Mouse (Mus musculus) embryonic facial prominence, embryonic 11.5 days (tissue): ENCODE data around the gene Adora2b. TPM values are rescaled to one million over a fixed set of nuclear protein-coding genes. Genes with fewer than 3 reads are reported as not detected.

Experiments used
- ATAC-seq: fragments of 200-750 bp; cut with Nextera tagmentation; replicated peaks from 2 replicates; pipeline ENCODE4 v1.8.0; 2017; ENCODE audit warnings: low read depth; ENCODE audit not compliant: insufficient number of reproducible peaks, low FRiP score, low TSS enrichment
- DNase-seq: peaks from one replicate; pipeline ENCODE4 v3.0.0-alpha.2; 2015; ENCODE audit warnings: low spot score
- H3K27ac ChIP-seq: fragments of 300-500 bp; sonication (generic); replicated peaks from 2 replicates; pipeline ENCODE4 v1.5.1; 2014; ENCODE audit warnings: mild to moderate bottlenecking, low read depth, low read length, control low read depth
- H3K27me3 ChIP-seq: fragments of 300-500 bp; sonication (generic); 2 replicates; pipeline ENCODE4 v1.6.1; 2014; ENCODE audit warnings: mild to moderate bottlenecking, low read length, moderate library complexity, mixed read lengths; ENCODE audit not compliant: control insufficient read depth, insufficient read depth
- H3K36me3 ChIP-seq: fragments of 300-500 bp; sonication (generic); replicated peaks from 2 replicates; pipeline ENCODE4 v1.6.1; 2014; ENCODE audit warnings: low read depth, mild to moderate bottlenecking, low read length, moderate library complexity, mixed read lengths; ENCODE audit not compliant: control insufficient read depth, insufficient read depth
- H3K4me1 ChIP-seq: fragments of 300-500 bp; sonication (generic); 2 replicates; pipeline ENCODE4 v1.6.1; 2014; ENCODE audit warnings: low read length, mixed read lengths; ENCODE audit not compliant: control insufficient read depth, insufficient read depth
- H3K4me2 ChIP-seq: fragments of 300-500 bp; sonication (generic); 2 replicates; pipeline ENCODE4 v1.6.1; 2014; ENCODE audit warnings: low read depth, mild to moderate bottlenecking, control low read depth, low read length, moderate library complexity
- H3K4me3 ChIP-seq: fragments of 300-500 bp; sonication (generic); 2 replicates; pipeline ENCODE4 v1.5.1; 2014; ENCODE audit warnings: low read depth, low read length, control low read depth
- H3K9ac ChIP-seq: fragments of 300-500 bp; sonication (generic); replicated peaks from 2 replicates; pipeline ENCODE4 v1.6.1; 2014; ENCODE audit warnings: mild to moderate bottlenecking, control low read depth, low read length
- H3K9me3 ChIP-seq: fragments of 300-500 bp; sonication (generic); replicated peaks from 2 replicates; pipeline ENCODE4 v1.6.1; 2016; ENCODE audit warnings: mild to moderate bottlenecking, low read length, inconsistent platforms, mixed read lengths; ENCODE audit not compliant: control insufficient read depth
- WGBS: fragments of 180-500 bp; shearing (Covaris S2); extraction: QIAGEN DNeasy Blood & Tissue Kit; methylation state at CpG from one replicate; pipeline ENCODE4 v1.1.7; 2014; 5-methylcytosine and 5-hydroxymethylcytosine counted together
- polyA plus RNA-seq: library from polyadenylated mRNA; unstranded; fragments of >200 nt; fragmentation: Nextera tagmentation; extraction: Ambion mirVana; gene quantifications from 2 replicates; pipeline ENCODE4 v1.2.1, GENCODE M21; 2014

Adora2b gene
- polyA plus RNA-seq, 1 experiment from 2014 or later: 8.1 TPM

- 0 out of 2 replicates have a peak, but pooled peaks cover 3% of the 10 kb centered on the region for H3K4me1 ChIP-seq
- peak overlapping the region; percentile 99 for H3K4me2 ChIP-seq
- ATAC-seq: no peak
- no peak overlapping the region for H3K27ac ChIP-seq
- peak overlapping the region; percentile 54 for H3K9ac ChIP-seq
- no peaks in the 10 kb centered on the region for H3K27me3 ChIP-seq
- DNase-seq: peak; percentile 47
- H3K9me3 ChIP-seq: no peaks in the 10 kb centered on the region
- 3% methylated on average over 35 of the region's 35 CpGs for whole genome bisulfite sequencing
- H3K36me3 ChIP-seq: no peaks in the 10 kb centered on the region
- peak overlapping the region; percentile 56 for H3K4me3 ChIP-seq
These were observed 668 bp downstream of the Adora2b start for GRCm38 (mm10) chr11:62249266-62250037.

GRCm38 (mm10) chr11:62251047-62251446 lies 2.3 kb downstream of the Adora2b start:
- H3K4me2 ChIP-seq: peak overlapping the region; percentile 34
- H3K9ac ChIP-seq: 0 out of 2 replicates have a peak overlapping the region, but pooled peaks have one; percentile 18
- H3K4me1 ChIP-seq: 0 out of 2 replicates have a peak, but pooled peaks cover 3% of the 10 kb centered on the region
- no peaks in the 10 kb centered on the region for H3K27me3 ChIP-seq
- WGBS: 27% methylated on average over 11 of the region's 11 CpGs
- ATAC-seq (peak; percentile 32; the same call in 1 of the 2 replicates), DNase-seq (peak; percentile 91)
- H3K9me3 ChIP-seq: no peaks in the 10 kb centered on the region
- 0 out of 2 replicates have a peak overlapping the region, but pooled peaks have one; percentile 9 for H3K4me3 ChIP-seq
- H3K27ac ChIP-seq: peak overlapping the region; percentile 43; the same call in 1 of the 2 replicates
- H3K36me3 ChIP-seq: no peaks in the 10 kb centered on the region

GRCm38 (mm10) chr11:62253380-62253779 lies 4.6 kb downstream of the Adora2b start:
- no peak overlapping the region for H3K4me3 ChIP-seq
- 0 out of 2 replicates have a peak, but pooled peaks cover 3% of the 10 kb centered on the region for H3K4me1 ChIP-seq
- DNase-seq (no peak), ATAC-seq (no peak)
- H3K36me3 ChIP-seq: no peaks in the 10 kb centered on the region
- no peak overlapping the region for H3K4me2 ChIP-seq
- no peak overlapping the region for H3K9ac ChIP-seq
- H3K27me3 ChIP-seq: no peaks in the 10 kb centered on the region
- 76% methylated on average over 5 of the region's 5 CpGs for WGBS
- H3K9me3 ChIP-seq: no peaks in the 10 kb centered on the region
- H3K27ac ChIP-seq: no peak overlapping the region

DNA sequence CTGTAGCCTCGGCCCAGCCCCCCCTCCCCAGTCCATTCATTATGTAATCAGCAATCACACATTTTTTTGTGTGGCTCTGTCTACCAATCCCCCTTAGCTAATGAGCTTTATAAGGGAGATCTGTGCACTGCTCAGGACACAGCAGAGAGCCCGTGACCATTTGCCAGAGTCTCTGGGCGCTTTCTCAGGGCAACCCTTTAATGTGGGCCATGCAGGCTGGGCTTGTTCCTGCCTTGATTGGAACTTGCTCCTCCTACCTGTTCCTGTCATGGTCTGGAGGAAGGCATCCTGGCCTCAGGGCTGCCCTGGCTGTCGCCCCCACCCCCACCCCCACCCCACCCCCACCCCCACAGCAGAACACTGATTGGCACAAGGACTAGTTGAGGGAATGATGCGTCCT lies 10.4 kb downstream of the Adora2b start:
- H3K4me2 ChIP-seq: no peak overlapping the region
- H3K9ac ChIP-seq: no peak overlapping the region
- no peaks in the 10 kb centered on the region for H3K4me1 ChIP-seq
- DNase-seq: no peak
- H3K36me3 ChIP-seq: no peaks in the 10 kb centered on the region
- no peak overlapping the region for H3K27ac ChIP-seq
- no peaks in the 10 kb centered on the region for H3K9me3 ChIP-seq
- H3K4me3 ChIP-seq: no peak overlapping the region
- 35% methylated on average over 5 of the region's 5 CpGs for WGBS
- H3K27me3 ChIP-seq: no peaks in the 10 kb centered on the region
- ATAC-seq: no peak

DNA sequence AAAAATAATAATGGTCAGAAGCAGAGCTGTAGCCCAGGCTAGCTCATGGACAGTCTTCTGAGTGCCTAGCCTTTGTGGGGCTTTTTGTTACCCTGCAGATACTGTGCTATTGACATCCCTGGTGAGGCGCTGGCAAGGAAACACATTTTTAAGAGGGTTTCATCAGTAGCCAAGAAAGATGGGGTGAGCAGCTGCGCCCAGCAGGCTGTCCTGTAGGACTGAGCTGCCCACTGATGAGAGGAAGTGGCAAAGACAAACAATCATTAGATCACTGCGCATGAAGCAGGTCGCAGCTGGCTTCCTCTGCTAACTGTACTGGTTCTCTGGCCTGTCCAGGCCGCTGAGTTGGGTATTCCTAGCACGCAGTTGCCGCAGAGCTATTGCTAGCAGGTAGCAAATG lies 14.8 kb downstream of the Adora2b start:
- Histone ChIP-seq H3K4me2 (no peak overlapping the region), H3K27ac (no peak overlapping the region), H3K4me1 (no peaks in the 10 kb centered on the region), H3K9me3 (no peaks in the 10 kb centered on the region), H3K27me3 (no peaks in the 10 kb centered on the region), H3K9ac (no peak overlapping the region), H3K4me3 (no peak overlapping the region), H3K36me3 (no peaks in the 10 kb centered on the region)
- ATAC-seq (no peak), DNase-seq (no peak)
- WGBS: 82% methylated on average over 7 of the region's 7 CpGs

DNA sequence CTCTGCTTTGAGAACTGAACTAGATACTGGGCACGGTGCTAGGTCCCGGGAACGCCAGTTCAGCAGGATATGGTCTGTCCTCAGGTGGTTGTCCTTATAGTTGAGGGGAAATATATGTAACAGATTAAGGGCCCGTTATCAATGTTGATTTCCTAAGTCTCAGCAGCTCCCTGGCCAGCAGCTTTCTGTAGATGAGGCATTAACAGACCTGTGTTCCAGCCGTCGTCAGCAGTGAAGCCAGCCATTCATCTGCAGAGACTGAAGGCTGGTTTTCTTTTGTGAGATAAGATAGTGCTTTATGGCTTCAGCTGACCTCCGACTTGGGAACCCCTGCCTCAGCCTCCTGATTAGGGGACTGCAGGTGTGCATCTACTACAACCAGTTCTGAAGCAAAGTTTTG lies 15.2 kb downstream of the Adora2b start:
- H3K4me3 ChIP-seq: no peak overlapping the region
- 84% methylated on average over 7 of the region's 7 CpGs for WGBS
- no peaks in the 10 kb centered on the region for H3K36me3 ChIP-seq
- H3K27ac ChIP-seq: no peak overlapping the region
- no peaks in the 10 kb centered on the region for H3K27me3 ChIP-seq
- no peak for DNase-seq
- ATAC-seq: no peak
- H3K9ac ChIP-seq: no peak overlapping the region
- no peaks in the 10 kb centered on the region for H3K9me3 ChIP-seq
- H3K4me1 ChIP-seq: no peaks in the 10 kb centered on the region
- H3K4me2 ChIP-seq: no peak overlapping the region

- no peaks in the 10 kb centered on the region for H3K36me3 ChIP-seq
- no peak overlapping the region for H3K9ac ChIP-seq
- ATAC-seq (no peak), DNase-seq (no peak)
- no peaks in the 10 kb centered on the region for H3K9me3 ChIP-seq
- no peak overlapping the region for H3K27ac ChIP-seq
- no peak overlapping the region for H3K4me2 ChIP-seq
- WGBS: 82% methylated on average over 7 of the region's 7 CpGs
- H3K4me3 ChIP-seq: no peak overlapping the region
- H3K4me1 ChIP-seq: no peaks in the 10 kb centered on the region; the same call in 1 of the 2 replicates
- H3K27me3 ChIP-seq: no peaks in the 10 kb centered on the region
These were observed 16.9 kb downstream of the Adora2b start for GRCm38 (mm10) chr11:62265642-62266041.

- H3K4me1 ChIP-seq: no peaks in the 10 kb centered on the region; the same call in 1 of the 2 replicates
- 62% methylated on average over 17 of the region's 17 CpGs for WGBS
These were observed 17.9 kb downstream of the Adora2b start for GRCm38 (mm10) chr11:62266466-62267214.

More at GRCm38 (mm10) chr11:62266466-62267214, 17.9 kb downstream of the Adora2b start:
- no peaks in the 10 kb centered on the region for H3K9me3 ChIP-seq
- DNase-seq (no peak), ATAC-seq (no peak)
- H3K27ac ChIP-seq: no peak overlapping the region
- no peaks in the 10 kb centered on the region for H3K27me3 ChIP-seq
- no peaks in the 10 kb centered on the region for H3K36me3 ChIP-seq
- H3K4me2 ChIP-seq: no peak overlapping the region
- H3K9ac ChIP-seq: no peak overlapping the region
- H3K4me3 ChIP-seq: no peak overlapping the region
